Mouse (Mus musculus): ENCODE measurements at regions not wholly inside any gene's neighbourhood (a gene's known extent, or its start where the extent isn't known, plus 50 kb on each side); places are given as distances from the start of the nearest gene placed in this dataset.
A peak's percentile ranks its signal among the peaks of the same experiment; 100 is the strongest.

DNA sequence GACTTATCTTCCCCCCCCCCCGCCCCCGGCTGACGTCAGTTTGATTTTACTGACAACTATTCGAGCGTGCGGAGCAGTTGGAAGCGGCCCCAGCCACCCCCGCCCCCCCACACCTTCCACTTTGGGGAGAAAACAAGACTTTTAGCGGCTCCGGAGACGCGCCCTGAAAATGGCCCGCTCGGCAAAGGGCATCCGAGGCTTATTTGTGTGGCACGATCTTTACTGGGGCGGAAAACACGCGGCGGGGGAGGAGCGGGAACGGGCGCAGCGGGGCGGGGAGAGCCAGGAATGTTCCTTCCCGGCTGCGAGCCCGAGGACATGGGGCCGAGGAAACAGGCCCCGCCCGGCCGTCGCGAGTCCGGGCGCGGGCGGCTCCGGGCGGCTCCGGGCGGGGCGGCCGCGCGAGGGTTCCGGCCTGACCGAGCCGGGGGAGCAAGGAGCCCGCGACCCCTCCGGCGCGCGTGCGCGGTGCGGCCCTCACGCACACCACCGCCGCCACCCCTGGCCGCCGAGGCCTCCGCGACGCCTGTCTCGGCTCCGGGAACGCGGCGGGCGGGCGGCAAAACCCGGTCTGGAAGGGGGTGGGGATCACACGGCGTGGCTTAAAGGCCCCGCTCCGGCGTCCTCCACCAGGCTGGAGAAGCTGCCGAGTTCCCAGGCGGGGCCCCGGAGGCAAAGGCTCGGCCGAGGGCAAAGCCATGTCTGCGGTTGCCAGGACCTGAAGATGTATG lies 86.1 kb upstream of the Arid1b start:
- H3K4me3 ChIP-seq = peak overlapping the region; percentile 59
- peak overlapping the region; percentile 97 for H3K27ac ChIP-seq
- under 1% methylated on average over 74 of the region's 85 CpGs for WGBS
- H3K36me3 ChIP-seq (replicated peaks) = no peaks in the 10 kb centered on the region
- peak; percentile 93 for DNase-seq (ENCODE audit: extremely low spot score, low spot score)
- no peaks in the 10 kb centered on the region for H3K9me3 ChIP-seq
- no peaks in the 10 kb centered on the region for H3K27me3 ChIP-seq (ENCODE audit: poor library complexity, severe bottlenecking)
- H3K4me1 ChIP-seq = peaks cover 19% of the 10 kb centered on the region

GRCm38 (mm10) chr17:4908572-4908965 lies 85.6 kb upstream of the Arid1b start:
- H3K9me3 ChIP-seq = no peaks in the 10 kb centered on the region
- no peaks in the 10 kb centered on the region for H3K27me3 ChIP-seq (ENCODE audit: poor library complexity, severe bottlenecking)
- peak overlapping the region; percentile 97 for H3K27ac ChIP-seq
- H3K36me3 ChIP-seq (replicated peaks) = no peaks in the 10 kb centered on the region
- WGBS = 3% methylated on average over 17 of the region's 17 CpGs
- peak overlapping the region; percentile 59 for H3K4me3 ChIP-seq
- peaks cover 19% of the 10 kb centered on the region for H3K4me1 ChIP-seq
- no peak for DNase-seq (ENCODE audit: extremely low spot score, low spot score)

DNA sequence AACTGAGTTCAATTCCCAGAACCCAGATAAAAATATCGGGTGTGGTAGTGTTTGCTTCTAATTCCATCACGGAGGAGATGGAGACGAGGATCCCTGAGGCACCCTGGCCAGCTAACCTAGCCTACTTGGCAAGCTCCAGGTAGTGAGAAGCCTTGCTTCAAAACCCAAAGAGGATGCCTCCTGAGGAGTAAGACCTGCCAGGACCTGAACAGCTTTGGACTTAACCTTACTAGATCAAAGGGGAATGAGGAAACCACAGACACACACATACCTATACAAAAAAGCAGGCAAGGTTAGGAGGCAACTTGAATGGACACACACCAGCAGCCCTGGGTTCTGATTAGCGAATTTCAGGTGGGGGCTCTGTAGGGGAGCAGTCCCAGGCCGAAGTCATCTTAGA lies 84.0 kb upstream of the Arid1b start:
- H3K9me3 ChIP-seq = no peaks in the 10 kb centered on the region
- no peak overlapping the region for H3K4me3 ChIP-seq
- no peaks in the 10 kb centered on the region for H3K27me3 ChIP-seq (ENCODE audit: poor library complexity, severe bottlenecking)
- WGBS = 85% methylated on average over 5 of the region's 5 CpGs
- H3K36me3 ChIP-seq (replicated peaks) = no peaks in the 10 kb centered on the region
- peaks cover 19% of the 10 kb centered on the region for H3K4me1 ChIP-seq
- no peak for DNase-seq (ENCODE audit: extremely low spot score, low spot score)
- no peak overlapping the region for H3K27ac ChIP-seq

DNA sequence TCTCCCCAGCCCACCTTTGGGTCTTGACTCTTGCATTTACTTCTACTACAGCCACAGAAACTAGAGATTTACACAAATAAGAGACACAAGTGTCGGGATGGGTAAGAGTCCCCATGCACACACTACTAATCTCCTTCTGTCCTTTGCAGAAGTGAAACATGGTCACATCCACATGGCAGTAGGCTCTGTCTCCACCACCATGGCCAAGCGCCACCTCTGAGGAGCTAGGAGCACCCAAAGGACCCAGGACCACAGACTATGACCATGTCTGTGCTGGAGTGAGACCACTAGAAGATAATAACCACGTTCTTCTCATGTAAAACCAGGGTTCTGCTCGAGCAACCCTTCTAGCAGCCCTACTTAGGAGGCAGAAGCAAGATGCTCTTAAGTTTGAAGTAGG lies 81.1 kb upstream of the Arid1b start:
- peak; percentile 8 for DNase-seq (ENCODE audit: extremely low spot score, low spot score)
- H3K9me3 ChIP-seq = no peaks in the 10 kb centered on the region
- no peaks in the 10 kb centered on the region for H3K36me3 ChIP-seq (replicated peaks)
- no peaks in the 10 kb centered on the region for H3K27me3 ChIP-seq (ENCODE audit: poor library complexity, severe bottlenecking)
- 82% methylated on average over 4 of the region's 4 CpGs for WGBS
- no peak overlapping the region for H3K27ac ChIP-seq
- peaks cover 7% of the 10 kb centered on the region for H3K4me1 ChIP-seq
- H3K4me3 ChIP-seq = no peak overlapping the region

- 84% methylated on average over 6 of the region's 6 CpGs for WGBS
- Histone ChIP-seq H3K36me3 (replicated peaks) (no peaks in the 10 kb centered on the region), H3K9me3 (no peaks in the 10 kb centered on the region), H3K4me1 (no peaks in the 10 kb centered on the region), H3K27me3 (ENCODE audit: poor library complexity, severe bottlenecking) (no peaks in the 10 kb centered on the region), H3K27ac (no peak overlapping the region), H3K4me3 (no peak overlapping the region)
- no peak for DNase-seq (ENCODE audit: extremely low spot score, low spot score)
Measured at GRCm38 (mm10) chr17:4919866-4920495, 74.2 kb upstream of the Arid1b start.

GRCm38 (mm10) chr17:4921121-4921520 lies 73.0 kb upstream of the Arid1b start:
- Histone ChIP-seq H3K9me3 (no peaks in the 10 kb centered on the region), H3K4me3 (no peak overlapping the region), H3K4me1 (no peaks in the 10 kb centered on the region), H3K27me3 (ENCODE audit: poor library complexity, severe bottlenecking) (no peaks in the 10 kb centered on the region), H3K27ac (no peak overlapping the region), H3K36me3 (replicated peaks) (no peaks in the 10 kb centered on the region)
- DNase-seq (ENCODE audit: extremely low spot score, low spot score) = no peak
- whole genome bisulfite sequencing = 88% methylated on average over 7 of the region's 7 CpGs

DNA sequence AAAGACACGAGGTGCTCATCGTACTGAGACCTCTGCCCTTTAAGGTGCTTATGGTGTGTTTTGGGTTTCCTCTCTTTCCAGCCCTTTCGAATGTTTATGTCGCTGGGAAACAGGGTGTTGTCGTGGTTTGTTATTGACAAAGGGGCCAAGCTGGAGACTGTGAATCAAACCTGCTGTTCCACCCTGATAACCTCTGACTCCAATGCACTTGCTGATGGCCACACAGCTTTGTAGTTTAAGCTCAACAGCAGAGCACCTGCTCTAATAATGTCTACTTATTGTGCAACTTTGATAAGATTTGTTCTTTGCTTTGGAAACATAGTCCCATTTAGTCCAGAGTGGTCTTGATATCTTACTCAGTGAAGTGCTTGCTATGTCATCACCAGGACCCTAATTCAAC lies 65.5 kb upstream of the Arid1b start:
- H3K27me3 ChIP-seq (ENCODE audit: poor library complexity, severe bottlenecking) = no peaks in the 10 kb centered on the region
- DNase-seq (ENCODE audit: extremely low spot score, low spot score) = no peak
- no peaks in the 10 kb centered on the region for H3K36me3 ChIP-seq (replicated peaks)
- WGBS = 83% methylated on average over 5 of the region's 5 CpGs
- H3K4me1 ChIP-seq = no peaks in the 10 kb centered on the region
- H3K27ac ChIP-seq = no peak overlapping the region
- H3K4me3 ChIP-seq = no peak overlapping the region
- no peaks in the 10 kb centered on the region for H3K9me3 ChIP-seq

GRCm38 (mm10) chr17:4935268-4935667 lies 58.9 kb upstream of the Arid1b start:
- no peak overlapping the region for H3K4me3 ChIP-seq

DNA sequence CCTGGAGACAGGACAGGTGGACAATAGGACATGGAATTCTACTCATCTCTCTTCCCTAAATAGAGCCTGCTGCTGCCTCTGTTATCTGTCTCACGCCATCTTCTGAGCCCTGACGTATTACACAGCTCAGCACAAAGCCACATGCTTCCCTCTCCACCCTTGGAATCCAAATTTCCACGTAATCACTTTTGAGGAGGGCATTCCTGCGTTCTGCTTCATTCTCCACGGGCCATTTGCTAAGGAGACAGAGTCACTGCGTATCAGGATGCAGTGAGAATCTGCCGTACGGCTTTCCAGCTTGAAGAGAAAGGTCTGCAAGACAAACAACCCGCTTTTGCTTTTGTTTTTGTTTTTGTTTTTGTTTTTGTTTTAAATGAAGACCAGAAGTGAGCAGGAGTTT lies 53.5 kb upstream of the Arid1b start:
- Histone ChIP-seq H3K27me3 (ENCODE audit: poor library complexity, severe bottlenecking) (peaks cover 8% of the 10 kb centered on the region; the same call in 1 of the 2 replicates), H3K9me3 (no peaks in the 10 kb centered on the region), H3K4me3 (no peak overlapping the region), H3K27ac (no peak overlapping the region), H3K36me3 (replicated peaks) (no peaks in the 10 kb centered on the region), H3K4me1 (peaks cover 22% of the 10 kb centered on the region)
- 71% methylated on average over 9 of the region's 9 CpGs for WGBS
- DNase-seq (ENCODE audit: extremely low spot score, low spot score) = no peak

More at GRCm38 (mm10) chr17:4935268-4935667, 58.9 kb upstream of the Arid1b start:
- Histone ChIP-seq H3K27ac (no peak overlapping the region), H3K4me1 (peaks cover under 1% of the 10 kb centered on the region), H3K36me3 (replicated peaks) (no peaks in the 10 kb centered on the region), H3K27me3 (ENCODE audit: poor library complexity, severe bottlenecking) (no peaks in the 10 kb centered on the region), H3K9me3 (no peaks in the 10 kb centered on the region)
- DNase-seq (ENCODE audit: extremely low spot score, low spot score) = no peak
- 89% methylated on average over 5 of the region's 5 CpGs for WGBS

DNA sequence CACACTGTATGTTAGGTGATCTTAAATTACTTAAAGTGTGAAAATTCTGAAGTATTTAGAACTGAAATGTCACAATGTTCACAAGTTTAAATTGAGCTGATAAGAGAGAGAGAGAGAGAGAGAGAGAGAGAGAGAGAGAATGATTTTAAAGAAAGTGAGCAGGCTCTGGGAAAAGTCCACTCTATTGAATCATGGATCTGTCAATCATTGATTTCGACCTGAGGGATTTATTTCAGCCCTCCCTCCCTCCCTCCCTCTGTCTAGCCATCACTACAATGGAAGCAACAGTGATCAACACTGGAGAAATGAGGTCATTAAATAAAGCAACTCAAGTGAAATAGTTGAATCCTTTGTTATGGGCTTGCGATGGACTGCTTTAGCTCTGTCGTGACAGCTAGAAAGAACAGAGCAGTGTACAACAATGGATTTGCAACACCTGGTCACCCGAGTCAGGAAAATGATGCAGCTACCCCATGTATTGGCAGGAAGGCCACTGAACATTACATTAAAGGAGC lies 52.8 kb upstream of the Arid1b start:
- DNase-seq (ENCODE audit: extremely low spot score, low spot score) = no peak
- no peaks in the 10 kb centered on the region for H3K36me3 ChIP-seq (replicated peaks)
- peaks cover 29% of the 10 kb centered on the region for H3K4me1 ChIP-seq
- H3K9me3 ChIP-seq = no peaks in the 10 kb centered on the region
- 56% methylated on average over 4 of the region's 4 CpGs for WGBS
- no peak overlapping the region for H3K4me3 ChIP-seq
- H3K27ac ChIP-seq = no peak overlapping the region
- H3K27me3 ChIP-seq (ENCODE audit: poor library complexity, severe bottlenecking) = peaks cover 15% of the 10 kb centered on the region

DNA sequence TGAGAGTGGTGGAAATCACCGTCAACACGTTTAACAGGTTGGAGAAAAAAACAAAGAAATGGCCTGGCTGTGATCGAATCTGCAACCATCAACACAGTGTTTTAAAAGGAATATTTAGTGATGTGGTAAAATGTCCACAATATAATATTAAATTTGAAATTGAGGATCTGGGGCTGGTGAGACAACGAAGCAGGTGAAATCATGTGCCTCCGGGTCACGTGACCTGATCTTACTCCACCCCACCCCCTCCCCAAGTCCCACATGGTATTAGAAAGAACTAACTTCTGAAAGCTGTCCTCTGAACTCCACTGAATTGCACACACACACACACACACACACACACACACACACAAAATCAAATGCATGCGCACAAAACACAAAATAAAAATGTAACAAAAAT lies 51.3 kb upstream of the Arid1b start:
- H3K9me3 ChIP-seq = no peaks in the 10 kb centered on the region
- H3K27ac ChIP-seq = no peak overlapping the region
- WGBS = 95% methylated on average over 7 of the region's 7 CpGs
- no peaks in the 10 kb centered on the region for H3K36me3 ChIP-seq (replicated peaks)
- H3K4me1 ChIP-seq = peaks cover 37% of the 10 kb centered on the region
- H3K27me3 ChIP-seq (ENCODE audit: poor library complexity, severe bottlenecking) = peaks cover 30% of the 10 kb centered on the region
- no peak overlapping the region for H3K4me3 ChIP-seq
- no peak for DNase-seq (ENCODE audit: extremely low spot score, low spot score)

Measured in forebrain, embryonic 10.5 days (tissue).